Mouse (Mus musculus): Measurements from ENCODE around the gene Tceal3.
"Not testable (repeated sequence)": the region's sequence is repeated elsewhere in the genome, so short reads cannot be mapped to it uniquely, and the experiment has no call there.

Tceal3 gene

GRCm38 (mm10) chrX:136590199-136590896, at the start of gene Tceal3:
Tceal3 (plus strand) TSS chrX:136590842.
- DNase-seq: no peak

GRCm38 (mm10) chrX:136543956-136544355, 46.7 kb upstream of the Tceal3 start, which contains the start of gene Kir3dl2:
Kir3dl2 (minus strand) TSS chrX:136544056.
- DNase-seq: not testable (repeated sequence)

GRCm38 (mm10) chrX:136569094-136569493, 21.5 kb upstream of the Tceal3 start:
- DNase-seq: not testable (repeated sequence)

DNA sequence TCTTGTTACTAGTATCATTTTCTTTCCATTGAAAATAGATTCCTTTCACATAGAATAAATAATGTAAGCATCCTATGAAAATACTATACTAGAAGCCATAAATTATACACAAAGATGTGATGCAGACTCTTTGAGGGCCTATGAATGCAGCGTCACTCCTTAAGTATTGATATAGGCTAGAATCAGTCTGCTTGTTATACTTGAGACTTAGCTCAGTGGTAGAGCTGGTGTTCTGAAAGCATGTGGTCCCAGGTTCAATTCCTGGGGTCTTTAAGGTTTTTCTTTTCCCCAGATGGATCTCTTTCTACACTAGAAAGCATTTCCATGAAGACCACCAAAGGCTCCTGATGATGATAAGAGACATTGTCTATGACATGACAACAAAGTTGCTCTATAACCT, 6.0 kb upstream of the Tceal3 start:
- no peak for DNase-seq

- no peak for DNase-seq
These were observed 235 bp downstream of the Tceal3 start for GRCm38 (mm10) chrX:136590897-136591257.

DNA sequence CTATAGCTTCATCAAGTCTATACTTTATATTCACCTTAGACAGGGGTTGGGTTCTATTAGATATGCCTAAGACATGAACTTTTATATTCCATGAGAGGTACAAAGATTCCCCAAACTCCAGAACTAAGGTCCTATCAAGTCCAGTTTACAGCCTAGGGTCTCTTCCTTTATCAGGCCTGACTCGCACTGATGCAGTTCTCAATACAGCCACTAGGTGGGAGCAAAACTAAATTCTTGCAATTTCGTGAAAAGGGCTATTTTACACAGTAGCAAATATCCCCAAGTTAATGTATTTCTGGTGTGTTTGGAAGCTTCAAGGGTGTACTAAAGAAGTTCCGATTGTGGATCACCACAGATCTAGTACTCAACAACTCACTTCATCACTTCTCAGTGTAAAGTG, 8.8 kb downstream of the Tceal3 start:
- peak; percentile 56 for DNase-seq

DNA sequence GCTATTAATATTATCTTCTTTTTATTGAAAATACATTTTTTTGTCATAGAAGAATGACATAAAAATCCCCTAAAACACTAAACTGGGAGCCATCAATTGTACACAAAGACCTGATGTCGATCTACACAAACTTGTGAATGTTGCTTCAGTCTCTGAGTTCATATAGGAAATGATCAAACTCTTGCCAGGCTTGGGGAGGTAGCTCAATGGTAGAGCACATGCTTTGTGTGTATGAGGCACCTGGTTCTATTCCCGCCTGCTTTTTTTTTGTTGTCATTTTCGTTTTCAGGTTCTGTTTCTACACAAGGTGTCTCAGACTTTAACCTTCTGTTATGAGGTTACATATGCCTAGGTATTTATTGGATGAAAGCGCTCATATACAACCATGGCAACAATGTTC, 16.3 kb downstream of the Tceal3 start:
- DNase-seq: no peak

GRCm38 (mm10) chrX:136607395-136607794, 16.8 kb downstream of the Tceal3 start:
- DNase-seq: no peak

- DNase-seq: peak; percentile 4
These were observed 20.7 kb downstream of the Tceal3 start for GRCm38 (mm10) chrX:136611346-136611745.

GRCm38 (mm10) chrX:136615889-136616288, 25.2 kb downstream of the Tceal3 start:
- not testable (repeated sequence) for DNase-seq

DNA sequence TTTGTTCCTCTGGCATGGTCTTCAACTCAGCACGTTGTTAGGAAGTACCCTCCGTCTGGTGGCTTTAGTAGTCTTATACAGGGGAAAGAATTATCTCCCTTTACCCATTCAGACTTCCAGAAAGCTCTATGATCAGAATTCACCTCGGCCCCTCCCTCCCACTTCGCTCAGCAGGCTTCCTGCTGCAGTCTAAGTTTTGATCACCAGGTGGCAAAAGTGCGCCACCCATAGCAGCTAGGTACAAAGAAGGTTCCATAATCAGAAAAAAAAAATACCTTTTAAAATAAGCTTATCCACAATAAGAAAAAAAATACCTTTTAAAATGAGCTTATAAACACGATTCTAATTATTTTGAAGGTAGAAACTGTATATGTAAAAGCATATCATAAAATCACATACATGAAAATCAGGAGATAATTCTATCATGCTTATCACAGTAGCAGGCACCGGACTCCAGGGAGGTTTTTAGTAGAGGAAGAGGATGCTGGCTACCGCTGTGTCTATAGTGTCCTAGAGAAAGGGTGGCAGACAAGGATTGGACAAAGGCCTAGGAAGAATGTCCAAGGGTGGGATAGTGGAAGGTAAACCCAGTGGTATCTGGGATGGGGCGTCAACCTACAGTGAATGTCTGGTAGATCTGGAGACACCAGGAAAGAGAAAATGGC, 34.4 kb downstream of the Tceal3 start:
- peak; percentile 56 for DNase-seq

DNA sequence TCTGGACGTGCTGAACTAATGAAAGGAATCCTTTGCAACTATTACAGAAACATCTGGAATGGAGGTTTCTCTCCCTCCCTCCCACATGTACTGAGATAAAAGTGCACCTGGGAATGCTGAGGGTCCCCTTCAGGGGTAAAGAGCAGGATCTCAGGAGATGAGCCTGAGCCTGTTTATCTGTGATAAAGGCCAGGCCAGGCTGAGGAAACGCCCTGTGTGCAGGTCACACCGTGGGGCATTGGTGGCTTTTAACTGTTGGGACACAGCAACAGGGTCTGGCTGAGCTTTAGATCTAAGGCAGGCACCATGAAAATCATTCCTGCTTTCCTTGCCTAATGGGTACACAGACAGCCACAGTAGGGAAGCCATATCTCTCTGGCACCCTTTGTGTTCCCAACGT, 35.3 kb downstream of the Tceal3 start:
- DNase-seq: no peak

DNA sequence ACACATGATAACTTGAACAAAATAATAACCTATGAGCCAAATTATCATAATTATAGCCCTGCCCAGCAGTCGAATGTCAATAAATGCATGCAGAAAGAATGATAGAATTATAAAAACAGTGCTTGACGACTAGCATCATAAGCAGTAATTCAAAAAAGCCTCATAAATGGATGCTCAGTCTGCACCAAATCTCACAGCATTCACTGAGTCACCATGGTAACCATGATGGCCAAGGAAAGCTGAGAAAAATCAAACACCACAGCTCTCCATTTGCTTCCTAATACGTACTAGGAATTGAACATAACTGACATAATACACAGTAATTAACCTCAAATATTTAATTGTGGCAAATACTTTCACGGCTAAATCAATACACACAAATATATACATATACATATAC, 44.5 kb downstream of the Tceal3 start:
- no peak for DNase-seq

- no peak for DNase-seq
These were observed 49.1 kb downstream of the Tceal3 start for GRCm38 (mm10) chrX:136639754-136640153.

- not testable (repeated sequence) for DNase-seq
These were observed 55.2 kb downstream of the Tceal3 start for GRCm38 (mm10) chrX:136645857-136646256.

DNA sequence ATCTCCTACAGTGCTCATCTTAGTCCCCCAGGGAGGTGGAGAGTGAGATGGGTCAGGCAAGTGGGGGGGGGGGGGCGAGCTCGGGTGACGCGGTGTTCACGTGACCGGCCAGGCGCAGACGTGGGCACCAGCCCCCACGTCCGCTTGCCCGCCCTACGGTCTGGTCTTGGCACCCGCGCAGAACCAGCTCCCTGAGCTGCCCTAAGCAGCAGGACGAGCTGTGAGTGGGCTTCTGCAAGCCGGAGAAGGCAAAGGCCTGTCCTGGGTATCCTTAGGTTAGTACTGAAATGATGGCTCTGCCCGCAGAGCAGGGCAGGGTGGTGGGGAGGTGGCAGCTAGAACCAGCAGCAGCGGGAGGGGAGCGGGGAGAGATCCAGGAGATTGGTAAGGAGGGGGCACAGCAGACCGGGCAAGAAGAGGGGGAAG, 75.7 kb downstream of the Tceal3 start:
- DNase-seq: peak; percentile 7

DNA sequence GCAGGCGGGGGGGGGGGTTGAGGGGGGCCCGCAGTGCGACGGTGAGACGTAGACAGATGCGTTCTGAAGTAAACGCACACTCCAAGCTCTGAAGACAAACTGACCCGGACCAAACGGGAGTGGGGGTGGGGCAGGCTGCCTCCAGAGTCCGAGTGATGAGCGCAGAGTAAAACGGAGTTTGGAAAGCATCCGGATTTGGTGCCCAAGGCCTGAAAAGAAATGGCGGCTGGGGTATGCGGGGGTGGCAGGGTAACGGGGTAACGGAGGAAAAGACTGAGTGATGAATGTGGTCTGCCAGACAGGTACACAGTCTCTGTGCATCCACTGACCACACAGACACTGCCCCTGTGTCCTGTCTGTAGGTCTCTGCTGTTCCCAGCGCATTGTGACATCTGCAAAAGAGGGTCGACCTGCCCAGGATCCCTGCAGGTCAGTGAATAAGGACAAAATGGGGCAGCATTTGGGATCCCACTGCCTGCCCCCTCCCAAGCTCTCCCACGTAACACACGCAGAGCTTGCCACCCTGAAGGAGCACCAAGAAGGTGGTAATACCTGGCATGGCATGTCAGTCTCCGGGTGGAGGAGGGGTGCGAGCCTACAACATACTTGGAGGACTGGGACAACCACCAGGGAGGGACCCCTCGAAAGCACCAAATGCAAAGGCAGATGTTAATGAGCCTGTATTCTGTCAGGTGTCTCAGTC, 76.3 kb downstream of the Tceal3 start:
- DNase-seq: peak; percentile 12

DNA sequence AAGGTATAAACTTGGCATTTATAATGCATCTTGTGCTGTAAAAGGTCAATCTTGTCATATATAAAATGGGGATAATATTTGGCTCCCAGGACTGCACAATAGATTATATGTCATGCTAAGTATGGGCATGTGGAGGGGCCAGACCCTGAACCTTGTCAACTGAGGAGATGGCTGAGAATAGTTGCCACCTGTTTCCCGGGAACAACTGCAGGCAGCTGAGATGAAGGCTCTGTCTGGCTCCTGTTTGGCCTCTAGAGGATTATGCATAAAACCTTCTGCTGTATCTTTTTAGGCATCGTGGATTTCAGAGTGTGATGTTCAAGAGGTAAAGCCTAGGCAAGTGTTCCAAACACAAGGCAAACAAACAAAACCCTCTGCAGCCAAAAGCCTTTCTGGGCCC, 78.2 kb downstream of the Tceal3 start:
- no peak for DNase-seq

- DNase-seq: no peak
These were observed 90.3 kb downstream of the Tceal3 start for GRCm38 (mm10) chrX:136680989-136681388.

DNA sequence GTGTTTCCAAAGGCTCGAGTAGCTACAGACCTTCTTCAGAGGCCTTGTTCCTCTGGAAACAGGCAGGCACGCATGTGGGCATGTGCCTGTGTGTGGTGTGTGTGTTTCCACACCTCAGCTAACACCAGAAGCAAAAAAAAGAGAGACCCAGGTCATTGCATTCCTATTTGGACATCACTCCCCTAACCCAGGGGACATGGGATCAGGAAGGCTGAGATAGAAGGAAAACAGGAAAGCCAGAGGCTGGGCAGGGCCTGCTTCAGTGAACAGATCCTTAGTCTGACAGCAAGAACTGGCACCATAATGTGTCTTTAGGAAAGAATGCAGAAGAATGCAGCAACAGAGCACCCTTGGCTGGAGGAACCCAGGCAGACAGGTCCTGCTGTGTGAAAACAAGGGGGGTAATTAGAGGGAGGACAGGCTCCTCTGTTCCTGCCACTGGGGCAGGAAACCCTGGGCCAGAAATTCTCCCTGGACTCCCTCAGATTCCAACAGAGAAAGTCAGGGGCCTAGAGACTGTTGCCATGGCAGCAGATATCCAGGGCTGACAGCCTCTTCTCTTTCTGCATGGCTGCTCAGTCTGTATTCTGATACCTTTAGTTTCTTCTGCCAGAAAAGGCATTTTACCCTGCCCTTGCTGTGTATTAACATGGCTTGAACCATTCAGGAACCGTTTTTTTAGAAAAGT, 101.1 kb downstream of the Tceal3 start:
- not testable (repeated sequence) for DNase-seq

- DNase-seq: no peak
These were observed 101.6 kb downstream of the Tceal3 start for GRCm38 (mm10) chrX:136692294-136692675.

DNA sequence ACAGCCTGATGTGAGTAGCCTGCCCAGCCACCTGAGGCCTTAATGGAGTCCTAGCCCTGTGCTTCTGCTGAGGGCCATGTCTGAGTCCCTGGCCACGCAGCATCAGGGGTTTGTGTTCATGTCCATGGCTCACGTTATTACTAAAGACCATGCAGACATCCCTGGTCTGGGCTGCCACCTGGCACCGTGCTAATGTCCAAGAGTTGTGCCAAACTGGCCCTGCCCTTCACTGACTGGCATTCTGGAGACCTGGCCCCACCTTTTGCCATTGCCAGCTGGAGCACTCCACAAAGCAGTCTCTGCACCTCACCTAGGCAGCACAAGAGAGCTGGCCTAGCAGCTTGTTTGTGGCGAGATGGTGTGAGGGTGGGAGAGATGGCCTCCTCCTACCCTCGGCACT, 102.6 kb downstream of the Tceal3 start:
- no peak for DNase-seq

DNA sequence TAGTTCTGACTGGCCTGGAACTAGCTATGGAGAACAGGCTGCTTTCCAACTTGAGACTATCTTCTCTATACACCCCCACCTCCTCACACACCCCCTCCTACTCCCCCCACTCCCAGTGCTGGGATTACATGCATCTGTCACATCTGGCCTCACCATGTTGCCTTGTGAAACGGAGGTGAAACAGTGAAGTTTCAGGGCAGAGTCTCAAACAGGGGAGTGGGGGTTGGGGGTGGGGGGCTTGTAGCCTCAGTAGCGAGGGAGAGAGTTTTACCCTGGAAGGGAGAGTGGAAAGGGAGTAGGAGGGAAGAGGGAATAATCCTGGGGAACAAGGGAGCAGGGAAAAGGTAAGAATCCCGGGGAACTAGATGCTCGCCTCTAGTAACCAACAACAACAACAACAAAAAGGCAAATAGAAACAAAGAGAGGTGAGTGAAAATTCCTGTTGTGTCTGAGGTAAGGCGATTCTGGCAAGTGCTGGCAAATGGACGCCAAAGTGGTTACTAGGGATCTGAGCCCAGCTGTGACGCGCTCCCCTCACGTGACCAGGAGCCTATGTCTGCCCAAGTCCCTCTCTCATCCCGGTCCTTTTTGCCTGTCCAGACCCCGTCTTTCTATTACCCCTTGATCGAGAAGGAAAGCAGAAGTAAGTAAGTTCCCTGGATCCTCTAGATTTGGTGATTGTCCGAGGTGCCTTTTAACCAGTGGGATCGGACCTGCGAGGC, 117.0 kb downstream of the Tceal3 start, which contains the start of gene Tceal1:
Gene Tceal1 (plus strand): TSS at position 537 of the 722 bp plus-strand sequence.
- DNase-seq: peak; percentile 80

All from kidney, postnatal 10 days (tissue).